Mouse (Mus musculus) bone marrow macrophage, adult 2 months (primary cell): Measurements from ENCODE around the gene Suco.

ENCODE experiments used
- CTCF ChIP-seq: IDR thresholded peaks from 2 replicates; pipeline ENCODE4 v1.5.1; 2012; ENCODE audit warnings: low read depth, mild to moderate bottlenecking, low read length, moderate library complexity
- POLR2A ChIP-seq: IDR thresholded peaks from 2 replicates; pipeline ENCODE4 v1.6.1; 2012; ENCODE audit warnings: mild to moderate bottlenecking, low read depth, low read length, borderline replicate concordance

DNA sequence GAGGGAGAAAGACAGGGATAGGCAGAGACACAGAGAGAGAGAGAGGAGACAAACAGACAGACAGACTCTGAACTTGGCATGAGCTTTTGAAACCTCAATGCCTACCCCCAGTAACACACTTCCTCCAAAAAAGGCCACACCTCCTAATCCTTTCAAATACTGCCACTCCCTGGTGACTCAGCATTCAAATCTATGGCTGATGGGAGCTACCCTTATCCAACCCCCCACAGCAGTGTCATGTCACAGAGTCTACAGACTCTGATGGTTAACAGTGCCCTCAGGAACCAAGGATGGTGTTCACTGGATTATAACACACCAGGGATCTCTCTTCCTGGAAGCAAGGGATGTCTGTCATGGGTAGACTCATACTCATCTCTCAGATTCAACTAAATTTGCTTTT is 76.7 kb downstream of the Suco start:
- no peak for TF ChIP-seq CTCF
- TF ChIP-seq POLR2A: no peak
